Comparison of ENCODE assay signal across 13 mouse cellular contexts in genomic region chr2:26573807-26574206, GRCm38 (mm10). TPM values are rescaled to one million over a fixed set of nuclear protein-coding genes. Genes with fewer than 3 reads are reported as not detected.
A peak's percentile ranks its signal among the peaks of the same experiment; 100 is the strongest.
DNase-seq lines count a peak whose midpoint lies in the region; ATAC-seq and TF ChIP-seq lines count a peak whose summit lies in the region.
"Had no signal": no experiment of that assay in that cellular context is flagged by ENCODE, and none has a peak within 500 bp of the region (broad histone marks: within the 10 kb centered on the region; RNA-seq: fewer than 3 reads in every experiment).

No protein-coding gene starts in this region.

- H3K4me3 ChIP-seq in heart, embryonic 13.5 days, result no peak overlapping the region
- H3K4me3 ChIP-seq in lung, embryonic 15.5 days, result no peak overlapping the region
- no peak overlapping the region for H3K4me3 ChIP-seq in lung, adult 2 months (replicated peaks; ENCODE audit: extremely low read depth, low read depth, low read length)
- no peak overlapping the region for H3K4me3 ChIP-seq in heart, postnatal 0 days (ENCODE audit: low read depth, low read length)
- H3K4me3 ChIP-seq in neural tube, embryonic 14.5 days (ENCODE audit: low read depth, low read length), result no peak overlapping the region
- H3K4me3 ChIP-seq: embryonic facial prominence, embryonic 13.5 days had no signal

- TF ChIP-seq EP300 in heart, postnatal 0 days (IDR thresholded peaks at IDR 0.05; ENCODE audit: low read depth), result 0 out of 2 replicates have a peak, but pooled peaks have one; percentile 11

- peaks cover 89% of the 10 kb centered on the region for H3K4me1 ChIP-seq in heart, embryonic 13.5 days
- peaks cover 64% of the 10 kb centered on the region for H3K4me1 ChIP-seq in lung, embryonic 15.5 days
- H3K4me1 ChIP-seq in lung, adult 2 months (ENCODE audit: control insufficient read depth, insufficient read depth, low read length), result peaks cover 28% of the 10 kb centered on the region
- peaks cover 42% of the 10 kb centered on the region for H3K4me1 ChIP-seq in heart, postnatal 0 days (ENCODE audit: control insufficient read depth, insufficient read depth)
- H3K4me1 ChIP-seq in neural tube, embryonic 14.5 days (ENCODE audit: control insufficient read depth, insufficient read depth, low read length), result 0 out of 2 replicates have a peak, but pooled peaks cover 3% of the 10 kb centered on the region

- TF ChIP-seq POLR2A in lung, adult 2 months (IDR thresholded peaks at IDR 0.05; ENCODE audit: borderline replicate concordance, extremely low read depth, low read depth, low read length), result no peak

- no peak for TF ChIP-seq CTCF in lung, adult 2 months (IDR thresholded peaks at IDR 0.05; ENCODE audit: insufficient read depth, low read length)
- TF ChIP-seq CTCF in heart, postnatal 0 days (IDR thresholded peaks at IDR 0.05; ENCODE audit: low read depth), result no peak

- no peaks in the 10 kb centered on the region for H3K27me3 ChIP-seq in heart, embryonic 13.5 days (replicated peaks)
- H3K27me3 ChIP-seq in lung, embryonic 15.5 days, result no peaks in the 10 kb centered on the region
- no peaks in the 10 kb centered on the region for H3K27me3 ChIP-seq in heart, postnatal 0 days (ENCODE audit: control insufficient read depth, insufficient read depth, low read length)
- H3K27me3 ChIP-seq in neural tube, embryonic 14.5 days (ENCODE audit: control insufficient read depth, insufficient read depth, low read length), result no peaks in the 10 kb centered on the region
- H3K27me3 ChIP-seq: embryonic facial prominence, embryonic 13.5 days had no signal

- H3K9me3 ChIP-seq in heart, embryonic 13.5 days, result no peaks in the 10 kb centered on the region
- H3K9me3 ChIP-seq in lung, embryonic 15.5 days, result no peaks in the 10 kb centered on the region
- no peaks in the 10 kb centered on the region for H3K9me3 ChIP-seq in heart, postnatal 0 days (replicated peaks; ENCODE audit: control insufficient read depth, low read length)
- H3K9me3 ChIP-seq in neural tube, embryonic 14.5 days (ENCODE audit: control insufficient read depth, low read length), result no peaks in the 10 kb centered on the region
- H3K9me3 ChIP-seq: embryonic facial prominence, embryonic 13.5 days had no signal

- DNase-seq in heart, postnatal 10 days, result no peak
- DNase-seq in lung, adult 2 months, result no peak
- no peak for DNase-seq in heart, postnatal 0 days (ENCODE audit: low spot score)
- DNase-seq in testis, postnatal 14 days (ENCODE audit: low spot score), result no peak
- no peak for DNase-seq in cerebellum, adult 18-20 months
- DNase-seq: layer of hippocampus, postnatal 36 days; thymus, postnatal 14 days had no signal

- H3K4me2 ChIP-seq in heart, embryonic 13.5 days, result peak overlapping the region; percentile 56
- H3K4me2 ChIP-seq in lung, embryonic 15.5 days, result peak overlapping the region; percentile 32
- H3K4me2 ChIP-seq in heart, postnatal 0 days (ENCODE audit: low read depth, low read length), result peak overlapping the region; percentile 35
- H3K4me2 ChIP-seq in neural tube, embryonic 14.5 days (ENCODE audit: low read depth, low read length), result no peak overlapping the region
- H3K4me2 ChIP-seq: embryonic facial prominence, embryonic 13.5 days had no signal

- no peaks in the 10 kb centered on the region for H3K36me3 ChIP-seq in heart, embryonic 13.5 days
- no peaks in the 10 kb centered on the region for H3K36me3 ChIP-seq in lung, embryonic 15.5 days
- no peaks in the 10 kb centered on the region for H3K36me3 ChIP-seq in heart, postnatal 0 days (replicated peaks; ENCODE audit: control insufficient read depth, insufficient read depth, low read length)
- H3K36me3 ChIP-seq in neural tube, embryonic 14.5 days (ENCODE audit: control insufficient read depth, insufficient read depth, low read length), result no peaks in the 10 kb centered on the region
- H3K36me3 ChIP-seq: embryonic facial prominence, embryonic 13.5 days had no signal

- peak overlapping the region; percentile 90 for H3K27ac ChIP-seq in heart, embryonic 13.5 days (replicated peaks)
- peak overlapping the region; percentile 78 for H3K27ac ChIP-seq in lung, embryonic 15.5 days
- peak overlapping the region; percentile 90 for H3K27ac ChIP-seq in heart, postnatal 0 days (ENCODE audit: low read depth)
- peak overlapping the region; percentile 28; the same call in 1 of the 2 replicates for H3K27ac ChIP-seq in neural tube, embryonic 14.5 days (ENCODE audit: low read depth, low read length)
- H3K27ac ChIP-seq: embryonic facial prominence, embryonic 13.5 days had no signal

- no peak for ATAC-seq in heart, embryonic 13.5 days (ENCODE audit: extremely low read depth, insufficient number of reproducible peaks, low FRiP score, low TSS enrichment)
- ATAC-seq in lung, embryonic 15.5 days (ENCODE audit: borderline replicate concordance, extremely low read depth, low FRiP score, low TSS enrichment), result no peak
- no peak for ATAC-seq in heart, postnatal 0 days (ENCODE audit: insufficient read depth, low read depth)
- ATAC-seq in neural tube, embryonic 14.5 days (ENCODE audit: low read depth), result no peak

- intact Hi-C loops in heart, postnatal 10 days (cut with DNase I), result no loop called here

- peak overlapping the region; percentile 56 for H3K9ac ChIP-seq in heart, embryonic 13.5 days
- no peak overlapping the region for H3K9ac ChIP-seq in lung, embryonic 15.5 days
- H3K9ac ChIP-seq in heart, postnatal 0 days (replicated peaks; ENCODE audit: low read depth, low read length), result no peak overlapping the region
- no peak overlapping the region for H3K9ac ChIP-seq in neural tube, embryonic 14.5 days (replicated peaks; ENCODE audit: low read depth, low read length)
- H3K9ac ChIP-seq: embryonic facial prominence, embryonic 13.5 days had no signal

- WGBS in heart, embryonic 13.5 days, result 16% methylated on average over 5 of the region's 5 CpGs
- 6% methylated on average over 5 of the region's 5 CpGs for WGBS in lung, embryonic 15.5 days
- WGBS in lung, adult 2 months, result 6% methylated on average over 5 of the region's 5 CpGs
- WGBS in heart, postnatal 0 days, result 7% methylated on average over 5 of the region's 5 CpGs
- 25% methylated on average over 5 of the region's 5 CpGs for WGBS in neural tube, embryonic 14.5 days

RNA-seq across cellular contexts. Expression of gene Egfl7, which starts 6.0 kb away (rescaled TPM):
- 170 and 185 TPM in 2 replicates for polyA plus RNA-seq in heart, embryonic 13.5 days (2015; fragmentation: Nextera tagmentation; extraction: Ambion mirVana)
- 100 to 1,000 TPM; 325 to 346 TPM for total RNA-seq in heart, postnatal 10 days (2021)
- 339 and 341 TPM in 2 replicates for polyA plus RNA-seq in lung, embryonic 15.5 days (2015; fragmentation: Nextera tagmentation; extraction: Ambion mirVana)
- polyA plus RNA-seq in lung, adult 2 months (2012; rRNA removed), result 1,942 and 2,032 TPM in 2 replicates
- 375 and 401 TPM in 2 replicates for total RNA-seq in heart, postnatal 0 days (2014; rRNA removed; ENCODE audit: low replicate concordance)
- polyA plus RNA-seq in heart, postnatal 0 days (2015; fragmentation: Nextera tagmentation; extraction: Ambion mirVana), result 158 and 159 TPM in 2 replicates
- 37.4 and 64.3 TPM in 2 replicates for polyA plus RNA-seq in neural tube, embryonic 14.5 days (2014; fragmentation: Nextera tagmentation; extraction: Ambion mirVana)

RNA-seq across cellular contexts. Expression of gene Gm20532, which starts 12.6 kb away (rescaled TPM):
- polyA plus RNA-seq in heart, embryonic 13.5 days (2015; fragmentation: Nextera tagmentation; extraction: Ambion mirVana), result not detected in 2 replicates
- total RNA-seq in heart, postnatal 10 days (2021), result under 1 TPM in 1 of 2 experiments, not detected in 1; 0.36 TPM
- polyA plus RNA-seq in lung, embryonic 15.5 days (2015; fragmentation: Nextera tagmentation; extraction: Ambion mirVana), result not detected in 2 replicates
- not detected in 2 replicates for polyA plus RNA-seq in lung, adult 2 months (2012; rRNA removed)
- not detected in 2 replicates for total RNA-seq in heart, postnatal 0 days (2014; rRNA removed; ENCODE audit: low replicate concordance)
- not detected in 2 replicates for polyA plus RNA-seq in heart, postnatal 0 days (2015; fragmentation: Nextera tagmentation; extraction: Ambion mirVana)
- not detected in 2 replicates for polyA plus RNA-seq in neural tube, embryonic 14.5 days (2014; fragmentation: Nextera tagmentation; extraction: Ambion mirVana)
- total RNA-seq: layer of hippocampus, postnatal 36 days had no signal
- polyA plus RNA-seq: brain, embryonic 14.5 days; embryonic facial prominence, embryonic 13.5 days; gonadal fat pad, adult 2 months had no signal

RNA-seq across cellular contexts. Expression of gene Agpat2, which starts 30.4 kb away (rescaled TPM):
- polyA plus RNA-seq in heart, embryonic 13.5 days (2015; fragmentation: Nextera tagmentation; extraction: Ambion mirVana), result 21.8 and 23.2 TPM in 2 replicates
- 10 to 100 TPM; 53.3 to 78.7 TPM for total RNA-seq in heart, postnatal 10 days (2021)
- 39.1 and 41.1 TPM in 2 replicates for polyA plus RNA-seq in lung, embryonic 15.5 days (2015; fragmentation: Nextera tagmentation; extraction: Ambion mirVana)
- 106 and 134 TPM in 2 replicates for polyA plus RNA-seq in lung, adult 2 months (2012; rRNA removed)
- total RNA-seq in heart, postnatal 0 days (2014; rRNA removed; ENCODE audit: low replicate concordance), result 41.0 and 49.3 TPM in 2 replicates
- polyA plus RNA-seq in heart, postnatal 0 days (2015; fragmentation: Nextera tagmentation; extraction: Ambion mirVana), result 23.9 and 24.1 TPM in 2 replicates
- 2.7 and 4.1 TPM in 2 replicates for polyA plus RNA-seq in neural tube, embryonic 14.5 days (2014; fragmentation: Nextera tagmentation; extraction: Ambion mirVana)

RNA-seq across cellular contexts. Expression of gene Fam69b, which starts 54.5 kb away (rescaled TPM):
- 17.2 and 18.7 TPM in 2 replicates for polyA plus RNA-seq in heart, embryonic 13.5 days (2015; fragmentation: Nextera tagmentation; extraction: Ambion mirVana)
- total RNA-seq in heart, postnatal 10 days (2021), result 10 to 100 TPM; 13.8 to 16.8 TPM
- 21.8 and 23.5 TPM in 2 replicates for polyA plus RNA-seq in lung, embryonic 15.5 days (2015; fragmentation: Nextera tagmentation; extraction: Ambion mirVana)
- polyA plus RNA-seq in lung, adult 2 months (2012; rRNA removed), result 13.1 and 15.1 TPM in 2 replicates
- 16.5 and 23.2 TPM in 2 replicates for total RNA-seq in heart, postnatal 0 days (2014; rRNA removed; ENCODE audit: low replicate concordance)
- 7.7 and 9.7 TPM in 2 replicates for polyA plus RNA-seq in heart, postnatal 0 days (2015; fragmentation: Nextera tagmentation; extraction: Ambion mirVana)
- polyA plus RNA-seq in neural tube, embryonic 14.5 days (2014; fragmentation: Nextera tagmentation; extraction: Ambion mirVana), result 123 and 139 TPM in 2 replicates

RNA-seq across cellular contexts. Expression of gene Notch1, which starts 57.3 kb away (rescaled TPM):
- 11.4 and 12.1 TPM in 2 replicates for polyA plus RNA-seq in heart, embryonic 13.5 days (2015; fragmentation: Nextera tagmentation; extraction: Ambion mirVana)
- total RNA-seq in heart, postnatal 10 days (2021), result 10 to 100 TPM; 54.0 to 54.3 TPM
- polyA plus RNA-seq in lung, embryonic 15.5 days (2015; fragmentation: Nextera tagmentation; extraction: Ambion mirVana), result 22.1 and 23.9 TPM in 2 replicates
- 108 and 124 TPM in 2 replicates for polyA plus RNA-seq in lung, adult 2 months (2012; rRNA removed)
- 54.0 and 63.3 TPM in 2 replicates for total RNA-seq in heart, postnatal 0 days (2014; rRNA removed; ENCODE audit: low replicate concordance)
- 4.9 and 5.7 TPM in 2 replicates for polyA plus RNA-seq in heart, postnatal 0 days (2015; fragmentation: Nextera tagmentation; extraction: Ambion mirVana)
- 20.8 and 26.6 TPM in 2 replicates for polyA plus RNA-seq in neural tube, embryonic 14.5 days (2014; fragmentation: Nextera tagmentation; extraction: Ambion mirVana)

Comparison
In these comparisons a context has a peak if more than half of its experiments do, and no peak if none do; other contexts are left out.
1. H3K27ac ChIP-seq: peak in every context shown above with its lines; median percentile 90 in heart, embryonic 13.5 days; 90 in heart, postnatal 0 days; 78 in lung, embryonic 15.5 days; 28 in neural tube, embryonic 14.5 days.